Mouse (Mus musculus) stomach, postnatal 0 days (tissue): Measurements from ENCODE around the gene Sf3b2.

Experiments
- CTCF ChIP-seq: IDR thresholded peaks from 2 replicates; pipeline ENCODE4 v1.5.1; 2016; ENCODE audit warnings: antibody characterized with exemption, low read depth, mild to moderate bottlenecking, moderate library complexity
- EP300 ChIP-seq: optimal IDR thresholded peaks from 2 replicates; pipeline ENCODE3; 2016; ENCODE audit warnings: antibody characterized with exemption

- TF ChIP-seq CTCF (no peak), EP300 (no peak)
These were observed 5.3 kb upstream of the Sf3b2 start for GRCm38 (mm10) chr19:5300588-5300987.
